Mouse (Mus musculus) CD4-positive, CD25-positive, alpha-beta regulatory T cell, adult 2 months (primary cell): Measurements from ENCODE around the gene Cdca7.
A peak's percentile ranks its signal among the peaks of the same experiment; 100 is the strongest.

Experiments used
- DNase-seq: peaks from one replicate; pipeline ENCODE4 v3.0.0-alpha.2; 2012; ENCODE audit warnings: low read depth, low spot score

Gene Cdca7

DNA sequence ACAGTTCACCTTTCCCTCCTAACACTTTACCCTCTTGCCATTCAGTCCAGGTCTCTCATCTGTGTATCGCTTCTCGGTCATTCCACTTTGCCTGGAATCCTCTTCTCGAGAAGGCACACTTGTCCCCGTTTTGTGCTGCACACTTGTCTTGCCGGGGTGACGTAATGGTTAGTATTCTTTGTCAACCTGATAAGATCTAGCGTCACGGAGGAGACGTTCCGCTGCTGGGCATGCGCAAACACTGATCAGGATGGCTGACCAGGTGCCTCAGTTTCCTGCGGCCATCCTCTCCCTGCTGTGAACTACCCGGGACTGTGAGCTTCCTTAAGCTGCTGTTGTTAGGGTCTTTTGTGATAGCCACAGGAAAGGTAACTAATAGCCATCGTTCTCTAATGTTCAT lies 17.1 kb downstream of the Cdca7 start:
- DNase-seq, result peak; percentile 79

DNA sequence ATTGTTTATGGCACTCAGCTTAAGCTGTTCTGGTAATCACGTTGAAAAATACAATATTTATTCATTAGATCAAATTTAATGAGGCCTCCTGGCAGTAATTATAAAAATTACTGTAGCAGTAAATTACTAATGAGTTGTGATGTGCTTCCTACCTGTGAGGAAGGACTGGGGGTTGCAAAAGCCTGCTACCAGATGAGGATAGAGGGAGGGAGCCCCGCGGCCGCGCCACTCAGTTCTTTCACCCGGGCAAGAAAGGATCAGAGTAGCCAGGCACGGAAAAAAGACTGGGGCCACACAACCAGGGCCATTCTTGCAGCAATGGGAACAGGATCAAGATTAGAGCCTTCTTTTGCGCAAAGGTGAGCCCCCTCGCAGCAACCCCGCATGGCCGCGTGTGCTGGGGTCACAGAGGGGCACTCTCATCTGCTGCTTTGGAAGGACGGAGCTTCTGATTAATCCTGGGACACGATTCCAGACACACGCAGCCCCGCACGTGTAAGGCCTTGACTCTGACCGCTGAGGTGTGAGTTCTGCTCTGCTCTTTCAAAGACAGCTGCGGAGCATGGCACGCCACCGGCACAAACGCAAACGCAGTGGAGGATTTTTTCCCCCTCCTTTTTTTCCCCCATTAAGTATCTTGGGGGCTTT lies 23.2 kb downstream of the Cdca7 start:
- no peak for DNase-seq

DNA sequence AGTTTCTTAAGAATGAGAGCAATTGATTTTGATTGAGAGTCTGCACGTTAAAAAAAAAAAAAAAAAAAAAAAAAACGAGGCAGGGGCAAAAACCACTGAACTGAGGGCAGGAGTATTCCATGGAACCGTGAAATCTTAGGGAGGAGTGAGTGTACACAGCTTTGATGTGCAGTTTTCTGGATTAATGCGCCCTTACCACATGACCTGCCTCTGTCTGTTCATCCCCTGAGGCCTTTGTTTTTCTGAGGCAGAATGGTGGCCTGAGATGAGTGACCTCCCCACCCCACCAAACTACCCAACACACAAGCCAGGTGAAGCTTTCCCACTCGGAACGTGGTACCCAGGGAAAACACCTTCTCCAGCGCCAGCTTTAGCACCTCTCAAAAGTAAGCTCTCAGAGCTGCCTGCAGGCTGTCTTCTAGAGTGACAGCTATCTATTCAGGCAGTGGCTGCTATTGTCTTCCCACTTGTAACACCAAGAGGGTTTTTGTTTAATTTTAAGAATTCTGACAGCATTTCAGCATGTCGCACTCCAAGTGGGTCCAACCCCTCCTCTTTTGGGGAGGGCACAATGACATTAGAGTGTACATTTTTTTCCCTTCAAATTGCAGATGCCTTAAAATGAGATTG lies 23.9 kb downstream of the Cdca7 start:
- no peak for DNase-seq

DNA sequence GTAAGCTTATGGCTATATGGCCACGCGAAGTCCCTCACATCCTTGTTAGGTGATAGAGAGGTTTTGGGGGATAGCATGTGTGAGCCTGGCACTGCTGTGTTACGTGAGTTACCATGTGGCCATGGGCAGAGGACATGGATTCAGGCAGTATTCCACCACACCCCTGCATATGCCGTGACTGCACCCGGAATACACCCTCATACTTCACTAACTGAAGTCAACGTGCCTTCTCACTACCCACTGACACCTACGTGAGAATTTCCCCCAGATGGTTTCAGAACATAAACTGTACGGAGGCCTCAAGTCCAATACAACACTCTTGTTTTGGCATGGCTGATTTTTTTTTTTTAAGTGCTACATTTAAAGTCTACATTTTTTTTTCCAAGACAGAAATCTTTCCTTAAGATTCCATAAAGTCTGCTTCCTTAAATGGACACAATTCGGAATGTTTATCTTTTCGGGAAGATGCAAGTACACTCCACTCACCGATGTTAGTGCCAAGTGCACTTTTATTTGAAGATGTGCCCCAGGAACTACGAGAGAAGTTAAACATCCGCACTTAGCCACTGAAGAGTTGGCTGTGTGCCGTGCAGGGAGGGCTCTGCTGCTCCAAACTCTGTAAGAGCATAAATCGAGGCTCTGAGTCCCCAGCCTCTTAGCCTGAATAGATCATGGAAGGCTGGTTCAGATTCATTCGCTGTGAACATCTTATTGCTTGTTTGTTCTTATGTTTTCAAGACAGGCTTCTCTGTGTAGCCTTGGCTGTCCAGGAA lies 26.3 kb downstream of the Cdca7 start:
- no peak for DNase-seq

DNA sequence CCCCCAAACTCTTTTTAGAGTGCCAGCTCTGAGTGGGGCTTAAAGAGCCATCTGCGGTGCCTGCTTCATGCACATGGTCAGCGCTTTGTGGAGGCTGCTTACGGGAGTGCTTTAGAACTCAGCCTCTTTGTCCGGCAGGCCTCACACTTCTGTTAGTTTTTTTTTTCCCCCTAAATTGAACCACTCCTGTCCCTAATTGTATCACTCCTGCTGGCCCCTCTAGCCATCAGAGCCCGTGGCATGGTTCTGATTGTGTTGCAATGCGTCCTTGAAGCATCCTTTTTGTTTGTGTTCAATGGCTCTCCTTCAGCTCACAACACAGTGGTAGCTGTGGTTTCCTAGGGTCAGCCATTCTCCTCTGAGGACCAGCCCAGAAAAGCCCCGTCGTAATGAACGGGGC lies 27.7 kb downstream of the Cdca7 start:
- DNase-seq, result no peak

DNA sequence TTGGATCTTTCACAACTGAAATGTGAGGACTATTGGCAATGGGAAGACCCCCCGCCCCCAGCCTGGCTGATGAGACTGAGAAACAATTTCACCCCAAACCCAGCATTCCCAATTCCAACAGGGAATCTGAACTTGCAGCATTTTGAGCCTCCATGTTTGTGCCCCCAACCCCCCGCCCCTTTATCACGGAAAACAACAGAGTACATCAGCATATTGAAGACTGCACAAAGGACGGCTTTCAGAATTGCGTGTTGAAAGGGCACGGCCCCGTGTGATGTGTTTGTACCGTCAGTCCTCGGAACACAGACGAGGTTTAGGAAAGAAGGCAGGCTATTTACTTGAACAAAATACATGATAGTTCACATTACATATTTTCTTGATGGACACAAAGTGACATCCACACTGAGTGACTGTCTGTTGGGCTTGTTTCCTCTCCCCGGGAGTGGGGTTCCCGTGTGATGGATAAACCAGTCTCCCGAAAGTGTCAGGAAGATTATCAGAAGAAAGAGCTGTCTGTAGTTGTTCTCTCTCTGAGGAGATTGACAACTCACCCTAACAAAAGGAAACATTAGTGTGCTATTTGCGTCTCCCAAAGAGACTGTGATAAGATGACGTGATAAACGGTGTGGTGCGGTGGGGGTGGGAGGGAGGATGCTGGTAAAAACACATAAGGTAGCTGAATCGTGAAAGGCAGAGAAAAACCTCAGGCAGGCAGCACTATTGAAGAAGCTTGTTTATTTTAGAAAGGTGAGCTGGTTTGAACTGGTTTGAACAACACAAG lies 32.1 kb downstream of the Cdca7 start:
- DNase-seq, result peak; percentile 33

DNA sequence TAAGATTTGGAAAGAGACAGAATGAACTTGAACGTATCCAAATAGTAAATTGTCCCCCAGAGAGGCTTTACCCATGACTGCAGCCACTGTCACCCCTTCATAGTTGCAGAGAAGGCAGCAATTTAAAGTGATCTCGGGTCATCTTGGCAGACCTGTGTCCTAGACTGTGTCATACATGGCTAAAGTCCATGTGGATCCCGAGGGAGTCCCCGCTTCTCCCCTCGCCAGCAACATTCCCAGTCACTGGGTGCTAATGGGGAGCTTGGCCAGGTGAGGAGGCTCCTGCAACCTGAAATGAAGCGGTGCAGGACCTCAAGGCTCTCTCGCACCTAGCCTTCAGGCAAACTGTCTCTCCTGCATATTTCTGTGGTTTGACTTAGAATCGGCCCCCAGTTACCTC lies 32.9 kb downstream of the Cdca7 start:
- no peak for DNase-seq

DNA sequence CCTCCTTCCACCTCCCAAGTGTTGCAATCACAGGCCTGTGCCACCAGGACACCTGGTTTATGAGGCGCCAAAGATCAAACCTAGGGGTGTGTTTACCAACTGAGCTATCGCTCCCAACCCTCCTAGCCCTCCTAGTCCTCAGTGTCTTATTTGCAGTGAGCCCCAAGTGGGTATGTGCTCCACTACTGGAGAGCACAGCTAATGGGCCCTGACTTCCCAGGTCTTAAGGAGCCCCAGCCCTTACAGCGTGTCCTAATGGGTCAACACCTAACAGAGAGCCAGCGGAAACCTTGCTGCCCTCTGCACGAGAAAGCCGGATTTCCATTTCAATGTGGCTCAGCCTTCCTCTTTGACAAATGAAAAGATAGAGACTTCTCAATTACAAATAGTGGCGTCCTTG lies 39.6 kb downstream of the Cdca7 start:
- DNase-seq, result no peak

DNA sequence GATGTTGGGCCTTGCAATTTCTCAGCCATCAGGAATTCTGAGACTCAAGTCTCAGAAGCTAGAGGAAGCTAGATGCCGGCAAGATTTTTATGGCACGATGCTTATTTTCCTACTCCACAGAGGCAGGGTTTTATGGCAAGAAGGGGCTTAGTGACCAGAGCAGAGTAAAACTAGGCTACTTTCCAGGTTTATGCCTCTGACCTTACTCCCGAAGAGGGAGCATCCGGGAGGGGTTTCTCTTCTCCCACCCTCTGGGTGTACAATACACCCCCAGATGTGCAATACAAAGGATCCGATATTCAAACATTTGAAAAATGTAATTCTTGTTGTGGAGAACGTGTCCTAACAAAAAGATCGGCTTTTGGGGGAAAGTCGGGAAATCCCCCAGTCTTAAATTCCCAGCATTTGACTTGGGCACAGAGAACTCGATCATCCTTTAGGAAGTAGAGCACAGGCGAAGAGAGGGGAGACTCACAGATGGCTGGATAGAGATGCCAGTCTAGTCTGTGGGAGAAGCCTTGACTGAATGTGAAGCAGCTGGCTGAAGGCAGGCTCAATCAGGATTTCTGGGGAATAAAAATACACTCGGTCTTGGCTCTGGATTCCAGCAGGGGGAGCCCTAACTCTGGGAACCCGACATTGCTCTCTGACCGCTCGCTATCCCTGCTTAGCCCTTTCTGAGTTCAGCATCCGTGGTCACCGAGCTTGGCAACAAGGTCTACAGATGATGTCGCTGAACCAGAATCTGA lies 40.2 kb downstream of the Cdca7 start:
- peak; percentile 49 for DNase-seq

DNA sequence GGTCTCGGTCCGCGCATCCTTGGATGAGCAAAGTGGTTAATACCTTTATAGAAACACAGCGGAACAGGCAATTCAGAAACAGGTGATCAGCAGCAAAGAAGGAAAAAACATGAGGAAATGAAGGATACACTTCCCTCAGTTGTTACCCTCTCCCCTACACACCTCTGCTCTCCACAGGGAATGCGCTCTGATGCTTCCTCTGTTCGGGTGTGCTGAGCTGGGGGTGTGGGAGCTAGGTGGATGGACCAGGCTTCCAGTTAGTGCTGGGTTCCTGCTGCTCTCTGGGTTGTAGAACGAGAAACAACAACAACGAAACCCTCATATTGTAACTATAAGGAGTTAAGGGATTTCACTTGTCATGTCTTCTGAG lies 40.7 kb downstream of the Cdca7 start:
- no peak for DNase-seq

DNA sequence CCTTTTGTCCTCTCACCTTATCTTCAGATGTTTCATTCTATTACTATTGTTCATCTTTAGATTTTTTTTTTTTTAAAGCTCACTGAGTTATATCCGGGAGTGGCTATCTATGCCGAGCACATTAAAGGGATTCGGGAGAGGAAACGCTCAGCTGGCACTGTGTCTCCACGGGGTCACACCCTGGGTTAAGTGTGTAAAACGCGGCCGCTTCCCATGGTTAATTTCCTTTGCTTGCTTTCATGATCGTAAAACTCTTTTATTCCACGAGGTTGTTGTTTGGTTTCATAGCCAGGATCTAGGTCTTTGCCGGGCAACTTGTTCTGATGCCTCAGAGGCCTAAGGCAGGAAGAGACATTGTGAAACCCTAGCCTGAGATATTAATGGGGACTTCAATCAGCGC lies 48.1 kb downstream of the Cdca7 start:
- no peak for DNase-seq

DNA sequence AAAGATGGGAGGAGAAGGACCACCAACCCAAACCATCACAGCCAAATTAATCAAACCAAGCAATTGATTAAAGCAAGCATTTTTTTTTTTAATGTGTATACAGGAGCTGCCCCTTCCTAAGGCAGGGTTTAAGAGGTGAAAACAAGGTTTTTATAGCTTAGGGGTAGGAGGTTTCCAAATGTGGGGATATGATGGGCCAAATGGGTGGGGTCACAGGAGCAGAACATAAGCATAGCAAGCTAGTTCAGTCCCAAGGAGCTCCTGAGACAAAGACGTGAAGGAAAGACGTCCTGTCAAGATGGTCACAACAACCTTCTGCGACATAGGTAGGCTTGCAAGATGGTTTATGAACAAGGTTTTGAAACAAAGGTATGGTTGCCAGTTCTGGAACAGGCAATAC lies 49.6 kb downstream of the Cdca7 start:
- DNase-seq, result no peak

DNA sequence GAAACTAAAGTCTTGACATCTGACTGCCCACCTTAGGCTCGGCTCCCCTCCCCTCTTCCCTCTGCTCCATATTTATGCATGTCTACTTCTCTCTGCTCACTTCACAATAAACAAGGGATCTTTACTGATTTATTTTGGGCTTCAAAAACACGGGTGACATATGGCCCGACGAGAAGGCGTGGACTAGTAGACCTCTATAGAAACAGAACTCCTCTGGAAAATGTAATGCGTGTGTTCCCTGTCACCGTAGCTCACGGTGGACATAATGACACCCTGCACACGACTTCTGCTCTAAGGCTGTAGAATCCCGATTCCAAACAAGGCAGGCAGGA lies 53.0 kb downstream of the Cdca7 start:
- no peak for DNase-seq

DNA sequence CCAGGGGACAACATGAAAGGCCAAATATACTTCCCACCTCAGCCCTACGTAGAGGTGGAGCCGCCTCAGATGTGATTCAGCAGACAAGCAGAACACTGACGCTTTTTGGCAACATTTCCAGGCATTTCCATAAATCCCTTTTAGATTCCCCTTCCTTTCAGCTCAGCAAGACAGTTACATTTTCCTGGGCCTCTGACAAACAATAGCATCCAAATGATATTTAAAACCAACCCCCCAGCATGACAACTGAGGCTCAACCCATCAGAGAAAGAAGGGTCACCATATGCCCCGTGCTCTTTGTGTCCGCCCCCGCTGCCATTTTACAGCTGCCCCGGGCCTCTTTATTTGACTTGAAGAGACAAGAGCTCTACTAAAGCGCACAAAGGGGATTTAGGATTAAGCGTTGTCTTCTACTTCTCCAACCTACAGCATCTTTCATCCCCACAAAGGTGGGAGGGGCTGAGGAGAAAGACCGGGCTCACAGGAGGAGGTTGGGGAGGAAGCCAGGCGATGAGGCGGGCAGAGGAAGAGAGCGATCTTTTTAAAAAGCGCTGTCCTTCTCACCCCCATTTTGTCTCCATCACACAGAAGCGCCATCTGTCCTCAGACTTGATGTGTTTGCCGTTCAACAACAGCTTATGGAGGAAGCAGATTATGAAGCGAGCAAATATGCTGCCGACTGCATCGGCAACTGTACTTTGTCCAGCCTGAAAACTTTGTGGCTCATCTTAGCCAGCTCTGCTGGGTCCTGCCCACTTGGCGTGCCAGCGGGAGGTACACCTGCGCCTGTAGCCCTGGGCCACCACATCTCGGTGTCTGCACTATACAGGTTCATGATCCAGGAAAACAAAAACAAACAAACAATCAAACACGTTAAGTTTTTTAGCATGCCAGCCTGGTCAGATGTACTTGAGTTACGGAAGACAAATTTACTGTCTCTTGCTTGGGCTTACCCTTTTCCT lies 53.7 kb downstream of the Cdca7 start:
- DNase-seq, result no peak

DNA sequence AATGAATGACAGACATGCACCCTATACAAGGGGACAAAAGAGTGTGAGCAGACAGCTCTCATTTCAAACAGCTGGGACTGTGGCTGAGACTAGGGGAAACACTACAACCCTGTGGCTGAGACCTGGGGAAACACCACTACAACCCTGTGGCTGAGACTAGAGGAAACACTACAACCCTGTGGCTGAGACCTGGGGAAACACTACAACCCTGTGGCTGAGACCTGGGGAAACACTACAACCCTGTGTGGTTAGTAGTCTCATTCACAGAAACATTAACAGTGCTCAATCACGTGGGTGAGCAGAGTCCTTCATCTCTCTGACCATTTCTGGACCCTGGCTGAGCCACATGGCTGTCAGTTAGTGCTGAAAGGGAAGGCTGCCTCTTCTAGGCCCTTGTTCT lies 59.9 kb downstream of the Cdca7 start:
- DNase-seq, result no peak
